Mouse (Mus musculus): ENCODE data around the gene Il17a. TPM values are rescaled to one million over a fixed set of nuclear protein-coding genes. Genes with fewer than 3 reads are reported as not detected.

The Il17a gene
- not detected in 2 replicates for polyA plus RNA-seq (2016; fragmentation: Nextera tagmentation; extraction: Ambion mirVana)

- H3K27ac ChIP-seq (ENCODE audit: poor library complexity, severe bottlenecking): no peak within 1 kb of the TSS
- H3K4me1 ChIP-seq (replicated peaks): no peaks in the 10 kb centered on the region
- H3K4me3 ChIP-seq: no peak within 1 kb of the TSS
- 86% methylated on average over 10 of the region's 10 CpGs for WGBS
- no peak within 1 kb of the TSS for H3K4me2 ChIP-seq
- no peak for ATAC-seq (ENCODE audit: insufficient number of reproducible peaks, low FRiP score)
- H3K36me3 ChIP-seq: no peaks in the 10 kb centered on the region
- no peak within 1 kb of the TSS for H3K9ac ChIP-seq
- no peaks in the 10 kb centered on the region for H3K27me3 ChIP-seq (replicated peaks)
- peaks cover 4% of the 10 kb centered on the region; the same call in 1 of the 2 replicates for H3K9me3 ChIP-seq (replicated peaks)
Measured at GRCm38 (mm10) chr1:20730903-20731302, at the start of gene Il17a. TSS of gene Il17a (plus strand) at chr1:20730905.

GRCm38 (mm10) chr1:20682849-20683248 is 47.9 kb upstream of the Il17a start:
- Histone ChIP-seq H3K27me3 (replicated peaks) (no peaks in the 10 kb centered on the region), H3K9ac (no peak overlapping the region), H3K36me3 (no peaks in the 10 kb centered on the region), H3K4me2 (no peak overlapping the region), H3K4me3 (no peak overlapping the region), H3K27ac (ENCODE audit: poor library complexity, severe bottlenecking) (no peak overlapping the region), H3K4me1 (replicated peaks) (no peaks in the 10 kb centered on the region), H3K9me3 (replicated peaks) (no peaks in the 10 kb centered on the region)
- ATAC-seq (ENCODE audit: insufficient number of reproducible peaks, low FRiP score): no peak

- Histone ChIP-seq H3K27me3 (replicated peaks) (no peaks in the 10 kb centered on the region), H3K27ac (ENCODE audit: poor library complexity, severe bottlenecking) (no peak overlapping the region), H3K4me2 (no peak overlapping the region), H3K9ac (no peak overlapping the region), H3K4me3 (no peak overlapping the region), H3K9me3 (replicated peaks) (no peaks in the 10 kb centered on the region), H3K36me3 (no peaks in the 10 kb centered on the region), H3K4me1 (replicated peaks) (no peaks in the 10 kb centered on the region)
- 88% methylated on average over 5 of the region's 5 CpGs for WGBS
- ATAC-seq (ENCODE audit: insufficient number of reproducible peaks, low FRiP score): no peak
Measured at GRCm38 (mm10) chr1:20683386-20683785, 47.3 kb upstream of the Il17a start.

GRCm38 (mm10) chr1:20683853-20684252 is 46.9 kb upstream of the Il17a start:
- no peaks in the 10 kb centered on the region for H3K36me3 ChIP-seq
- no peaks in the 10 kb centered on the region for H3K4me1 ChIP-seq (replicated peaks)
- H3K4me2 ChIP-seq: no peak overlapping the region
- no peaks in the 10 kb centered on the region for H3K9me3 ChIP-seq (replicated peaks)
- WGBS: 78% methylated on average over 3 of the region's 3 CpGs
- no peak overlapping the region for H3K4me3 ChIP-seq
- no peak overlapping the region for H3K27ac ChIP-seq (ENCODE audit: poor library complexity, severe bottlenecking)
- H3K9ac ChIP-seq: no peak overlapping the region
- ATAC-seq (ENCODE audit: insufficient number of reproducible peaks, low FRiP score): no peak
- no peaks in the 10 kb centered on the region for H3K27me3 ChIP-seq (replicated peaks)

GRCm38 (mm10) chr1:20684403-20684802 is 46.3 kb upstream of the Il17a start:
- Histone ChIP-seq H3K4me3 (no peak overlapping the region), H3K27ac (ENCODE audit: poor library complexity, severe bottlenecking) (no peak overlapping the region), H3K9ac (no peak overlapping the region), H3K4me2 (no peak overlapping the region), H3K4me1 (replicated peaks) (no peaks in the 10 kb centered on the region), H3K36me3 (no peaks in the 10 kb centered on the region), H3K9me3 (replicated peaks) (no peaks in the 10 kb centered on the region), H3K27me3 (replicated peaks) (no peaks in the 10 kb centered on the region)
- 74% methylated on average over 3 of the region's 3 CpGs for WGBS
- no peak for ATAC-seq (ENCODE audit: insufficient number of reproducible peaks, low FRiP score)

- no peak overlapping the region for H3K4me2 ChIP-seq
- WGBS: 85% methylated on average over 2 of the region's 2 CpGs
- no peak overlapping the region for H3K27ac ChIP-seq (ENCODE audit: poor library complexity, severe bottlenecking)
- ATAC-seq (ENCODE audit: insufficient number of reproducible peaks, low FRiP score): no peak
- H3K4me3 ChIP-seq: no peak overlapping the region
- no peaks in the 10 kb centered on the region for H3K4me1 ChIP-seq (replicated peaks)
- H3K36me3 ChIP-seq: no peaks in the 10 kb centered on the region
- no peaks in the 10 kb centered on the region for H3K9me3 ChIP-seq (replicated peaks)
- no peak overlapping the region for H3K9ac ChIP-seq
- H3K27me3 ChIP-seq (replicated peaks): no peaks in the 10 kb centered on the region
Measured at GRCm38 (mm10) chr1:20685393-20685792, 45.3 kb upstream of the Il17a start.

- no peaks in the 10 kb centered on the region for H3K4me1 ChIP-seq (replicated peaks)
- no peak overlapping the region for H3K4me2 ChIP-seq
- ATAC-seq (ENCODE audit: insufficient number of reproducible peaks, low FRiP score): no peak
- H3K36me3 ChIP-seq: no peaks in the 10 kb centered on the region
- no peak overlapping the region for H3K4me3 ChIP-seq
- H3K9ac ChIP-seq: no peak overlapping the region
- 84% methylated on average over 4 of the region's 4 CpGs for WGBS
- H3K9me3 ChIP-seq (replicated peaks): no peaks in the 10 kb centered on the region
- no peak overlapping the region for H3K27ac ChIP-seq (ENCODE audit: poor library complexity, severe bottlenecking)
- H3K27me3 ChIP-seq (replicated peaks): no peaks in the 10 kb centered on the region
Measured at GRCm38 (mm10) chr1:20685907-20686306, 44.8 kb upstream of the Il17a start.

GRCm38 (mm10) chr1:20691336-20691735 is 39.4 kb upstream of the Il17a start:
- H3K4me2 ChIP-seq: no peak overlapping the region
- H3K36me3 ChIP-seq: no peaks in the 10 kb centered on the region
- no peak for ATAC-seq (ENCODE audit: insufficient number of reproducible peaks, low FRiP score)
- H3K4me3 ChIP-seq: no peak overlapping the region
- WGBS: 87% methylated on average over 8 of the region's 8 CpGs
- H3K4me1 ChIP-seq (replicated peaks): no peaks in the 10 kb centered on the region
- H3K27ac ChIP-seq (ENCODE audit: poor library complexity, severe bottlenecking): no peak overlapping the region
- no peaks in the 10 kb centered on the region for H3K9me3 ChIP-seq (replicated peaks)
- H3K27me3 ChIP-seq (replicated peaks): no peaks in the 10 kb centered on the region
- no peak overlapping the region for H3K9ac ChIP-seq

GRCm38 (mm10) chr1:20693634-20694313 is 36.9 kb upstream of the Il17a start:
- Histone ChIP-seq H3K9me3 (replicated peaks) (no peaks in the 10 kb centered on the region), H3K4me2 (no peak overlapping the region), H3K4me1 (replicated peaks) (no peaks in the 10 kb centered on the region), H3K27me3 (replicated peaks) (no peaks in the 10 kb centered on the region), H3K27ac (ENCODE audit: poor library complexity, severe bottlenecking) (no peak overlapping the region), H3K4me3 (no peak overlapping the region), H3K9ac (no peak overlapping the region), H3K36me3 (no peaks in the 10 kb centered on the region)
- ATAC-seq (ENCODE audit: insufficient number of reproducible peaks, low FRiP score): no peak
- 81% methylated on average over 6 of the region's 6 CpGs for WGBS

GRCm38 (mm10) chr1:20700011-20700410 is 30.7 kb upstream of the Il17a start:
- Histone ChIP-seq H3K4me1 (replicated peaks) (no peaks in the 10 kb centered on the region), H3K9ac (no peak overlapping the region), H3K27me3 (replicated peaks) (no peaks in the 10 kb centered on the region), H3K9me3 (replicated peaks) (no peaks in the 10 kb centered on the region), H3K36me3 (no peaks in the 10 kb centered on the region), H3K27ac (ENCODE audit: poor library complexity, severe bottlenecking) (no peak overlapping the region), H3K4me2 (no peak overlapping the region), H3K4me3 (no peak overlapping the region)
- 58% methylated on average over 3 of the region's 3 CpGs for WGBS
- ATAC-seq (ENCODE audit: insufficient number of reproducible peaks, low FRiP score): no peak

GRCm38 (mm10) chr1:20736572-20736971 is 5.9 kb downstream of the Il17a start:
- no peaks in the 10 kb centered on the region for H3K36me3 ChIP-seq
- H3K9ac ChIP-seq: no peak overlapping the region
- H3K9me3 ChIP-seq (replicated peaks): no peaks in the 10 kb centered on the region
- H3K4me2 ChIP-seq: no peak overlapping the region
- WGBS: 81% methylated on average over 4 of the region's 4 CpGs
- no peak overlapping the region for H3K27ac ChIP-seq (ENCODE audit: poor library complexity, severe bottlenecking)
- no peak for ATAC-seq (ENCODE audit: insufficient number of reproducible peaks, low FRiP score)
- H3K27me3 ChIP-seq (replicated peaks): no peaks in the 10 kb centered on the region
- no peak overlapping the region for H3K4me3 ChIP-seq
- no peaks in the 10 kb centered on the region for H3K4me1 ChIP-seq (replicated peaks)

GRCm38 (mm10) chr1:20738483-20738882 is 7.8 kb downstream of the Il17a start:
- Histone ChIP-seq H3K4me2 (no peak overlapping the region), H3K9me3 (replicated peaks) (no peaks in the 10 kb centered on the region), H3K27me3 (replicated peaks) (no peaks in the 10 kb centered on the region), H3K4me1 (replicated peaks) (no peaks in the 10 kb centered on the region), H3K36me3 (no peaks in the 10 kb centered on the region), H3K9ac (no peak overlapping the region), H3K4me3 (no peak overlapping the region), H3K27ac (ENCODE audit: poor library complexity, severe bottlenecking) (no peak overlapping the region)
- WGBS: 74% methylated on average over 2 of the region's 2 CpGs
- ATAC-seq (ENCODE audit: insufficient number of reproducible peaks, low FRiP score): no peak
